Mouse (Mus musculus) right cerebral cortex, postnatal 4 days (tissue): ENCODE data around the gene Prkcg.
A peak's percentile ranks its signal among the peaks of the same experiment; 100 is the strongest.

ENCODE experiments used
- DNase-seq: peaks from one replicate; pipeline ENCODE4 v3.0.0-alpha.2; 2022

Gene Prkcg

GRCm38 (mm10) chr7:3367569-3367968, 78.6 kb downstream of the Prkcg start:
- DNase-seq = no peak

- no peak for DNase-seq
Measured at GRCm38 (mm10) chr7:3368311-3368710, 79.3 kb downstream of the Prkcg start.

- no peak for DNase-seq
Measured at GRCm38 (mm10) chr7:3369189-3369588, 80.2 kb downstream of the Prkcg start.

GRCm38 (mm10) chr7:3370407-3370806, 81.4 kb downstream of the Prkcg start:
- DNase-seq = no peak

GRCm38 (mm10) chr7:3372376-3372775, 83.4 kb downstream of the Prkcg start:
- no peak for DNase-seq

DNA sequence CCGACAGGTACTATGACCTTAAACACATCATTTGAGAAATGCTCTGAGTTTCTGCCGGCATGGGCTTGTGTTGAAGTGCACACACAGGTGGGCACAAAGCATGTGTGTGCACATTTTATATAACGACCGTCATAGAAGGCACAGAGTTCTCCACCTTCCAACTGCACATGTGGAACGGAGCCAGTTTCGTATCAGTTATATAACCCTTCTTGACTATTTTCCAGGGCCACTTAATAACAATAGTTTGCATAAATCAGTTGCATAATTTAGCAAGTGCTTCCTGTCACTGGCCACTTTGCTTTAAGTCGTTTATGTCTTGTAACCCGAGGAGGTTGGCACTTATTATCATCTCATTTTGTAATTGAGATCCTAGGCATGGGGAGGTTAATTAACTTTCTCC, 84.8 kb downstream of the Prkcg start:
- no peak for DNase-seq

- peak; percentile 72 for DNase-seq
Measured at GRCm38 (mm10) chr7:3376831-3377230, 87.9 kb downstream of the Prkcg start.
